Mouse (Mus musculus) adrenal gland, postnatal 36 days (tissue): ENCODE data around the gene Entpd3. TPM values are rescaled to one million over a fixed set of nuclear protein-coding genes. Genes with fewer than 3 reads are reported as not detected.
A peak's percentile ranks its signal among the peaks of the same experiment; 100 is the strongest.

Experiments
- DNase-seq, 2 experiments: peaks; one replicate each; pipeline ENCODE4 v3.0.0; 2021; ENCODE audit warnings: mixed read lengths in 1 of 2
- total RNA-seq, 2 experiments: library from RNA; stranded (reverse); gene quantifications; 2 replicates each; pipeline ENCODE4 v1.2.3; 2021

The Entpd3 gene
- total RNA-seq, 2 experiments from 2014 or later = 0.40 to 2.9 TPM

- no peak for DNase-seq
These were observed 40.2 kb downstream of the Entpd3 start for GRCm38 (mm10) chr9:120579808-120580207.

- DNase-seq = peak; percentile 56 to 71
These were observed 42.5 kb downstream of the Entpd3 start for GRCm38 (mm10) chr9:120581941-120582618.

- peak; percentile 86 to 89 for DNase-seq
These were observed 43.1 kb downstream of the Entpd3 start for GRCm38 (mm10) chr9:120582619-120583308.

GRCm38 (mm10) chr9:120583314-120583713 is 43.7 kb downstream of the Entpd3 start:
- no peak for DNase-seq

GRCm38 (mm10) chr9:120586546-120586945 is 46.9 kb downstream of the Entpd3 start:
- DNase-seq = peak; percentile 80 to 87

- peak; percentile 73 to 77 for DNase-seq
These were observed 51.9 kb downstream of the Entpd3 start for GRCm38 (mm10) chr9:120591490-120591889.

- DNase-seq = no peak
These were observed 53.9 kb downstream of the Entpd3 start for GRCm38 (mm10) chr9:120593383-120594101.

- DNase-seq = no peak
These were observed 55.2 kb downstream of the Entpd3 start for GRCm38 (mm10) chr9:120594839-120595238.

GRCm38 (mm10) chr9:120595306-120595705 is 55.7 kb downstream of the Entpd3 start:
- no peak for DNase-seq

GRCm38 (mm10) chr9:120601488-120602171 is 62.0 kb downstream of the Entpd3 start:
- DNase-seq = peak; percentile 76 to 84

- DNase-seq = peak; percentile 59 to 71
These were observed 62.7 kb downstream of the Entpd3 start for GRCm38 (mm10) chr9:120602172-120602838.

GRCm38 (mm10) chr9:120602839-120603511 is 63.4 kb downstream of the Entpd3 start:
- DNase-seq = peak; percentile 89 to 93

GRCm38 (mm10) chr9:120603512-120603908 is 63.9 kb downstream of the Entpd3 start:
- DNase-seq = no peak

GRCm38 (mm10) chr9:120603956-120604355 is 64.3 kb downstream of the Entpd3 start:
- DNase-seq = no peak

GRCm38 (mm10) chr9:120611055-120611454 is 71.4 kb downstream of the Entpd3 start:
- DNase-seq = no peak

- DNase-seq = no peak
These were observed 74.4 kb downstream of the Entpd3 start for GRCm38 (mm10) chr9:120614059-120614458.

Other genes with a start within 250 kb of the Entpd3 start
- gene Myrip, start 238.3 kb upstream of the Entpd3 start, total RNA-seq = 1 to 10 TPM; 5.8 to 5.9 TPM
- 10 to 100 TPM; 64.2 to 67.7 TPM for gene Eif1b, start 47.6 kb upstream of the Entpd3 start, total RNA-seq
- gene Rpl14, start 31.6 kb downstream of the Entpd3 start, total RNA-seq = 100 to 1,000 TPM; 522 to 541 TPM